Mouse (Mus musculus) activated CD4-positive, CD25-positive, alpha-beta regulatory T cell, adult 4 months (primary cell): ENCODE results near the gene Ccdc24. TPM values are rescaled to one million over a fixed set of nuclear protein-coding genes. Genes with fewer than 3 reads are reported as not detected.

Experiments used
- ATAC-seq: one replicate; pipeline ENCODE4 v1.8.0; 2017
- polyA plus RNA-seq, 2 experiments: library from polyadenylated mRNA; unstranded; fragments of 100-300 nt; shearing (Covaris generic); gene quantifications; one replicate each; pipeline ENCODE4 v1.2.1; 2017

Ccdc24 gene
- polyA plus RNA-seq, 2 experiments from 2014 or later, result not detected

- ATAC-seq, result no peak
Measured at GRCm38 (mm10) chr4:117828572-117829145, 43.7 kb downstream of the Ccdc24 start.

- no peak for ATAC-seq
Measured at GRCm38 (mm10) chr4:117818032-117818431, 54.3 kb downstream of the Ccdc24 start.

- no peak for ATAC-seq
Measured at GRCm38 (mm10) chr4:117816776-117817175, 55.6 kb downstream of the Ccdc24 start.

Other genes starting within 250 kb of the Ccdc24 start
- 10 to 100 TPM; 21.4 to 24.9 TPM for gene Dmap1, start 190.3 kb downstream of the Ccdc24 start, polyA plus RNA-seq
- not detected for gene Gm12845, start 148.1 kb downstream of the Ccdc24 start, polyA plus RNA-seq
- gene Klf17, start 106.9 kb downstream of the Ccdc24 start, polyA plus RNA-seq, result not detected
- gene Slc6a9, start 38.1 kb downstream of the Ccdc24 start, polyA plus RNA-seq, result under 1 TPM in 1 of 2 experiments, not detected in 1; 0.51 TPM
- gene B4galt2, start 10.9 kb upstream of the Ccdc24 start, polyA plus RNA-seq, result not detected
- gene Atp6v0b, start 14.8 kb upstream of the Ccdc24 start, polyA plus RNA-seq, result 100 to 1,000 TPM in 1 of 2 experiments, 10 to 100 TPM in 1; 75.9 to 111 TPM
- 10 to 100 TPM; 21.1 to 25.4 TPM for gene Dph2, start 19.5 kb upstream of the Ccdc24 start, polyA plus RNA-seq
- gene Ipo13, start 42.4 kb upstream of the Ccdc24 start, polyA plus RNA-seq, result 10 to 100 TPM; 13.7 to 15.6 TPM
- not detected for gene Artn, start 57.2 kb upstream of the Ccdc24 start, polyA plus RNA-seq